Mouse (Mus musculus): ENCODE data around the gene 4930556J24Rik. TPM values are rescaled to one million over a fixed set of nuclear protein-coding genes. Genes with fewer than 3 reads are reported as not detected.
A peak's percentile ranks its signal among the peaks of the same experiment; 100 is the strongest.

The 4930556J24Rik gene
- total and polyA plus RNA-seq, 2 experiments from 2014 or later, result 0.25 TPM; not detected in 1

DNA sequence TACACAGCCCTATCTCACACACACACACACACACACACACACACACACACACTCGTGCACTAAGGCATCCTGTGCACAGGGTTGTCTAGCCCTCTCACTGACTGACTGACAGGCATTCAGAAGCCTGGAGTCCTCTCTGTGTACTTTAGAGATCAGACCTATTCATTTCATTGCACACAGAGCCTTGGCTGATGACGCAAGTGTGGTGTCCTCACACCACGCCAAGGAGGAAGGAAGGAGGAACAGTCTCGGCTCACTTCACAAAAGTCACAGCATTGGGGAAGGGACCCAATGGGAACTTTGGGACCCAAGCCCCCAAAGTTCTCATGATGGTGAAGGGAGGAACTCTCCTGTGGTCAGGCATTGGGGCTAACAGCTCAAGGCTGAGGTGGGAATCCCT is 46.6 kb downstream of the 4930556J24Rik start:
- DNase-seq (ENCODE audit: low spot score) (no peak), ATAC-seq (no peak)
- Histone ChIP-seq H3K9ac (replicated peaks; ENCODE audit: low read length) (no peak overlapping the region), H3K36me3 (ENCODE audit: insufficient read depth, low read length) (no peaks in the 10 kb centered on the region), H3K4me2 (ENCODE audit: low read depth, low read length) (no peak overlapping the region), H3K27ac (no peak overlapping the region), H3K27me3 (ENCODE audit: insufficient read depth, low read length) (no peaks in the 10 kb centered on the region), H3K4me3 (ENCODE audit: low read length) (no peak overlapping the region), H3K4me1 (ENCODE audit: insufficient read depth, low read length) (peaks cover 5% of the 10 kb centered on the region; the same call in 1 of the 2 replicates), H3K9me3 (ENCODE audit: low read length) (no peaks in the 10 kb centered on the region)
- no peak for TF ChIP-seq CTCF (IDR thresholded peaks at IDR 0.05; ENCODE audit: low read depth)
- 79% methylated on average over 4 of the region's 4 CpGs for WGBS

DNA sequence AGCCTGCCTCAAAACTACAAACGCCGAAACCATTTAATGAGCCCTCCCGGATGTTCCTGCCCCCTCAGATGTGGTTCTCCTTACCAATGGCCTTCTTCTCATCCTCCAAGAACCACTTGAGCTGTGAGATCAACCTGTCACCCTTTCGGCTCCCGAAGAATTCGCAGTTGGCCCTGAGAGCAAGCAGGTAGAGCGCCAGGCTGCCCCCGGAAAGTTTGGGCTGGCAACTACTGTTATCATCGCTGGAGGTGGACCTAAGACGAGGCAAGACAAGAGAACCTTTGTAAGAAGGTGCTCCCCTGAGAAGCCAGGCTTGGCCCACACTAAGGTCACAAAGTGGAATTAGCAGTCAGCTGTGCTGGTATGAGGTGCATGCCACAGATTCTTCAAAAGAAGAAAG is 50.7 kb downstream of the 4930556J24Rik start:
- WGBS, result 96% methylated on average over 10 of the region's 10 CpGs

DNA sequence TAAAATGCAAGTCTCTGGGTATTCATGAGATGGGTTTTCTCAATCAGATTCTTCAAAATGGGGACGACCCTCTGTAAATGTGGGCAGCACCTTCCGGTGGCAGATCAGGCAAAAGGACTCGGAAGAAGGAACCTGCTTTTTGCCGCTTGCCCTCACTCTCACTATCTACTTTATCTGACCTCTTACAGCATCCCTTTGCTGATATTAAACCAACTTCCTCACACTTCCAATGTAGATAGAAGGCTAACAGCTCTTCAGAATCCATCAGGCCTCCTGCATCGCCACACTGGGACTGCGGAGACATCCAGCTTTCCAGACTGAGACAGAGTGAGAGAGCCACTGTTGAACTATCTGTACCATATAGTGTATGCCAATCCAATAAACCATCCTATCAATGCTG is 53.8 kb downstream of the 4930556J24Rik start:
- Histone ChIP-seq H3K27me3 (ENCODE audit: insufficient read depth, low read length) (no peaks in the 10 kb centered on the region), H3K36me3 (ENCODE audit: insufficient read depth, low read length) (peaks cover 5% of the 10 kb centered on the region; the same call in 1 of the 2 replicates), H3K9me3 (ENCODE audit: low read length) (no peaks in the 10 kb centered on the region), H3K4me2 (ENCODE audit: low read depth, low read length) (no peak overlapping the region), H3K4me1 (ENCODE audit: insufficient read depth, low read length) (no peaks in the 10 kb centered on the region), H3K4me3 (ENCODE audit: low read length) (no peak overlapping the region), H3K9ac (replicated peaks; ENCODE audit: low read length) (no peak overlapping the region), H3K27ac (no peak overlapping the region)
- DNase-seq (ENCODE audit: low spot score) (no peak), ATAC-seq (no peak)
- no peak for TF ChIP-seq CTCF (IDR thresholded peaks at IDR 0.05; ENCODE audit: low read depth)
- 97% methylated on average over 6 of the region's 6 CpGs for WGBS

More for the DNA sequence above, 50.7 kb downstream of the 4930556J24Rik start:
- no peak for TF ChIP-seq CTCF (IDR thresholded peaks at IDR 0.05; ENCODE audit: low read depth)
- Histone ChIP-seq H3K36me3 (ENCODE audit: insufficient read depth, low read length) (peaks cover 5% of the 10 kb centered on the region; the same call in 1 of the 2 replicates), H3K9me3 (ENCODE audit: low read length) (no peaks in the 10 kb centered on the region), H3K4me2 (ENCODE audit: low read depth, low read length) (no peak overlapping the region), H3K9ac (replicated peaks; ENCODE audit: low read length) (no peak overlapping the region), H3K27me3 (ENCODE audit: insufficient read depth, low read length) (no peaks in the 10 kb centered on the region), H3K4me1 (ENCODE audit: insufficient read depth, low read length) (no peaks in the 10 kb centered on the region), H3K4me3 (ENCODE audit: low read length) (no peak overlapping the region), H3K27ac (no peak overlapping the region)
- ATAC-seq (no peak), DNase-seq (ENCODE audit: low spot score) (no peak)

DNA sequence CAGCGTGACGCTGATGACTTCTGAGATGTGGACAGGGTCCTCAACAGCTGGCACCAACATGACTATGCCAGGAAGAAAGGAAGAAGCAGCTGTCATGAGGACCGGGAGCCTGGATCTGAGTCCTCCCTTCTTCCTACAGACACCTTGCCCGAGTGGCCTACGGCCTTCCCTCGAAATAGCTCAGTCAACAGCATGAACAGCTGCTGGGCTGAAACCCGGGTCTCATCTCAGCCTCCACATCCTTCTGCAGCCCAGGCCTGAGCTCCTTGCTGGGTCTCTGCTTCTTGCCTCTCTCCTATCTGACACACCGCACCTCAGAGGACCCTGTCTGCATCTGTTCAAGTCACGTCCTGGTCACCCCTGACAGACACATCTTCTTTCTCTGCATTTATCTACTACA is 54.5 kb downstream of the 4930556J24Rik start:
- H3K9ac ChIP-seq (replicated peaks; ENCODE audit: low read length), result no peak overlapping the region
- no peak overlapping the region for H3K4me2 ChIP-seq (ENCODE audit: low read depth, low read length)
- ATAC-seq, result no peak
- no peaks in the 10 kb centered on the region for H3K27me3 ChIP-seq (ENCODE audit: insufficient read depth, low read length)
- WGBS, result 88% methylated on average over 9 of the region's 9 CpGs
- DNase-seq (ENCODE audit: low spot score), result no peak
- H3K36me3 ChIP-seq (ENCODE audit: insufficient read depth, low read length), result peaks cover 5% of the 10 kb centered on the region; the same call in 1 of the 2 replicates
- no peak overlapping the region for H3K4me3 ChIP-seq (ENCODE audit: low read length)
- H3K9me3 ChIP-seq (ENCODE audit: low read length), result no peaks in the 10 kb centered on the region
- no peak for TF ChIP-seq CTCF (IDR thresholded peaks at IDR 0.05; ENCODE audit: low read depth)
- no peaks in the 10 kb centered on the region for H3K4me1 ChIP-seq (ENCODE audit: insufficient read depth, low read length)
- no peak overlapping the region for H3K27ac ChIP-seq

DNA sequence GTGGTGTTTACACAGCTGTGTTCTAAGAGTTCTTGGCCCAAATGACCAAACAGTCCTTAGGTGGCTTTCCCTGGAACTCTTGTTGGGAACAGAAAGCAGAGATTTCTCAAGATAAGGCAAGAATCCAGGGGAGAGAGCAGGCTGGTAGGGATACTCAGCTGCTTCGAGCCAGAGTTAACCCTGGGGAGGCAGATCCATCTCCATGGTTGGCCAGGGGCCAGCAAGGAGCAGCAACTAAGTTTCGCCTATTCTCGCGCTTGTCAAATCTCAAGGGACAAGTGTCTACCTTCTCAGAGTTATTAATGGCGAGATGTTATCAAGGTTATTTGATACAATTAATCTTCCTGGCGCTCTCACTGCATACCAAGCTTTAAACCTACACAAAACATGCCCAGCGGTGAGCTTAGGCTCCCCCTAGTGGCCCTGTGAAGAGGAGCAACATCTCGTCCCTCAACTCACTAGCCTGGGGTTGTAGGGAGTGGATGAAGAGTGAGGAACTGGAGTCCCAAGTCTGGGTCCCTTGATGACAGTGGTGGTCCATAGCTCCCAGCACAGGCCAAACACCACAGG is 55.2 kb downstream of the 4930556J24Rik start:
- DNase-seq (ENCODE audit: low spot score), result peak; percentile 76
- peaks cover 5% of the 10 kb centered on the region; the same call in 1 of the 2 replicates for H3K36me3 ChIP-seq (ENCODE audit: insufficient read depth, low read length)
- no peaks in the 10 kb centered on the region for H3K9me3 ChIP-seq (ENCODE audit: low read length)
- ATAC-seq, result peak; percentile 27; the same call in 1 of the 2 replicates
- peak; percentile 88 for TF ChIP-seq CTCF (IDR thresholded peaks at IDR 0.05; ENCODE audit: low read depth)
- no peak overlapping the region for H3K4me3 ChIP-seq (ENCODE audit: low read length)
- H3K27me3 ChIP-seq (ENCODE audit: insufficient read depth, low read length), result no peaks in the 10 kb centered on the region
- 0 out of 2 replicates have a peak overlapping the region, but pooled peaks have one; percentile 11 for H3K4me2 ChIP-seq (ENCODE audit: low read depth, low read length)
- H3K9ac ChIP-seq (replicated peaks; ENCODE audit: low read length), result no peak overlapping the region
- WGBS, result 22% methylated on average over 8 of the region's 8 CpGs
- H3K27ac ChIP-seq, result no peak overlapping the region
- no peaks in the 10 kb centered on the region for H3K4me1 ChIP-seq (ENCODE audit: insufficient read depth, low read length)

DNA sequence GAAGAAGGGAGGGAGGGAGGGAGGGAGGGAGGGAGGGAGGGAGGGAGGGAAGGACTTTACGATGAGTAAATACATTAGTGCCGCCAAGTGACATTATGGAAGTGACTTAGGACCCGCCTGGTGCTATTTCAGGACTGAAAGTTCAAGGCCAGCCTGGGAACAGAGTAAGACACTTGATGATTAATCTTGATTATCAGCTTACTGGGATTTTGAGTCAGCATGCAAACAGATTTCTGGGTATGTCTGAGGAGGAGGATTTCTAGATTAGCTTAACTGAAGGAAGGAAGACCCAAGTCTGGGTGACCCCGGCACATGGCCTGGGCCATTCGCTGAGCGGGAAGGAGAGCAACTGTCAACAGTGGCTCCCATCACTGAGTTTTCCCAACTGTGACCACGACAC is 56.1 kb downstream of the 4930556J24Rik start:
- no peak for DNase-seq (ENCODE audit: low spot score)
- Histone ChIP-seq H3K36me3 (ENCODE audit: insufficient read depth, low read length) (peaks cover 5% of the 10 kb centered on the region; the same call in 1 of the 2 replicates), H3K4me1 (ENCODE audit: insufficient read depth, low read length) (no peaks in the 10 kb centered on the region), H3K9me3 (ENCODE audit: low read length) (no peaks in the 10 kb centered on the region), H3K27me3 (ENCODE audit: insufficient read depth, low read length) (no peaks in the 10 kb centered on the region), H3K9ac (replicated peaks; ENCODE audit: low read length) (no peak overlapping the region), H3K4me2 (ENCODE audit: low read depth, low read length) (no peak overlapping the region), H3K27ac (no peak overlapping the region), H3K4me3 (ENCODE audit: low read length) (no peak overlapping the region)
- 91% methylated on average over 7 of the region's 7 CpGs for WGBS
- ATAC-seq, result no peak
- no peak for TF ChIP-seq CTCF (IDR thresholded peaks at IDR 0.05; ENCODE audit: low read depth)

DNA sequence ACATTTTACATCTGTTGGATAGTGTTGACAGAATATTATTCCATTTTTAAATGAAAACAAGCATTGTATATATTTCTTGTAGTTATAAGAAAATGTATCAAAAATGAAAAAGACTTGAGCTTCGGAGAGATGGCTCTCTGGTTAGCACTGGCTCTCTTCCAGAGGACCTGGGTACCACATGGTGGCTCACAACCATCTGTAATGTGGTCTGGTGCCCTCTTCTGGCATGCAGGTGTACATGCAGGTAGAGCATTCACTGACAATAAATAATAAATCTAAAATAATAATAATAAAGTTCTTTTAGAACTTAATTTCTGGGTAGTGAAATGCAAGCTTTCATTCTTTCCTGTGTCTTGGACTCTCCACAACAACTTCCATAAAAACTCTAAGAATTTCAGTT is 57.8 kb downstream of the 4930556J24Rik start:
- TF ChIP-seq CTCF (IDR thresholded peaks at IDR 0.05; ENCODE audit: low read depth), result peak; percentile 65
- no peak for ATAC-seq
- Histone ChIP-seq H3K9me3 (ENCODE audit: low read length) (no peaks in the 10 kb centered on the region), H3K4me3 (ENCODE audit: low read length) (no peak overlapping the region), H3K4me1 (ENCODE audit: insufficient read depth, low read length) (no peaks in the 10 kb centered on the region), H3K36me3 (ENCODE audit: insufficient read depth, low read length) (peaks cover 5% of the 10 kb centered on the region; the same call in 1 of the 2 replicates), H3K27ac (no peak overlapping the region), H3K4me2 (ENCODE audit: low read depth, low read length) (no peak overlapping the region), H3K9ac (replicated peaks; ENCODE audit: low read length) (no peak overlapping the region), H3K27me3 (ENCODE audit: insufficient read depth, low read length) (no peaks in the 10 kb centered on the region)
- DNase-seq (ENCODE audit: low spot score), result peak; percentile 68
- WGBS, result 22% methylated on average over 1 of the region's 1 CpGs
